Mouse (Mus musculus): ENCODE data around the gene Ftl1-ps1. TPM values are rescaled to one million over a fixed set of nuclear protein-coding genes. Genes with fewer than 3 reads are reported as not detected.

Ftl1-ps1 gene
- polyA plus RNA-seq, 2 experiments = 43.4 to 88.3 TPM

DNA sequence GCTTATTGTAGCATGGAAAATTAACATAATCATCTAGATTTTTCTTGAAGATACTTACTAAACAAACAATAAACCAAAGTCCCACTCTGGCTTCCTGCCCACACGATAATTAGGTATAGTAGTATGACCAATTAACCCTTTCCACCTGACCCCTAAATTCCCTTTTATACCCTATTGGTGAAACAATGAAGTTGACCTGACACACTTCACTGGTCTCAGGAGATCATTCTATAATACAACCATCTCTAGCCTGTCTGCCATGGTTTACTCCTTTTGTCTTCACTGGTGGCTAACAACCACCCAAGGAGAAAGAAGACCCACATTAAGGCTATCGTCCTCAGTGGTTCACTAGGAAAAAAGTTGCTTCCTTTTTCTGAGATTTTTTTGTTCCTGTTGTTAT lies 8.3 kb upstream of the Ftl1-ps1 start:
- Histone ChIP-seq H3K4me2 (ENCODE audit: low read depth) (no peak overlapping the region), H3K9me3 (ENCODE audit: control insufficient read depth, low read length) (no peaks in the 10 kb centered on the region), H3K27ac (no peak overlapping the region), H3K4me1 (replicated peaks; ENCODE audit: control insufficient read depth in 2 of 2, insufficient read depth in 2 of 2, low read length in 1 of 2) (no peaks in the 10 kb centered on the region), H3K36me3 (replicated peaks; ENCODE audit: control insufficient read depth, insufficient read depth, low read depth) (no peaks in the 10 kb centered on the region), H3K9ac (replicated peaks) (no peak overlapping the region), H3K27me3 (ENCODE audit: control insufficient read depth, insufficient read depth, low read length) (no peaks in the 10 kb centered on the region), H3K4me3 (ENCODE audit: insufficient read depth in 1 of 2, low read depth in 2 of 2, low read length in 2 of 2) (no peak overlapping the region)
- ATAC-seq (ENCODE audit: insufficient read depth) (no peak), DNase-seq (ENCODE audit: low read depth in 3 of 3, low spot score in 3 of 3) (no peak)
- WGBS (ENCODE audit: insufficient replicate concordance) = 52% methylated on average over 2 of the region's 2 CpGs
- TF ChIP-seq CTCF (IDR thresholded peaks at IDR 0.05; ENCODE audit: low read depth) = no peak
- TF ChIP-seq EP300 (IDR thresholded peaks at IDR 0.05; ENCODE audit: low read depth) = no peak

DNA sequence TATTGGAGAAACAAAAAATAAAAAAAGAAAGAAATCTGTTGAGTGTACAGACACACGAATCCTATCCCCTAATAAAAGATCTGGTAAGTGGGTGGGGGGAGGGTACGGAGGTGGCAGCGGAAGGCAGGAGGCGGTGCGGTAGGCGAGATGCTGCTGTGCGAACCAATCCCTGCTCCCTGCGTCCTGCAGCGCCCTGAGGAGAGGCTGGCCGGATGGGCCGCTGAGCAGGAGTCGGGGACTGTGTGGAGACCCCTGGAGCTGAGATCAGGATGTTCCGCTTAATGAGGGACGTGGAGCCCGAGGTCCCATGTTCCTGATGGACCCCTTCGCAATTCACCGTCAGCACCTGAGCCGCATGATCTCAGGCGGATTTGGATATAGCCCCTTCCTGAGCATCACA lies 40.4 kb downstream of the Ftl1-ps1 start:
- WGBS (ENCODE audit: insufficient replicate concordance) = 21% methylated on average over 19 of the region's 19 CpGs
- no peak overlapping the region for H3K4me2 ChIP-seq (ENCODE audit: low read depth)
- TF ChIP-seq EP300 (IDR thresholded peaks at IDR 0.05; ENCODE audit: low read depth) (no peak), CTCF (IDR thresholded peaks at IDR 0.05; ENCODE audit: low read depth) (no peak)
- no peaks in the 10 kb centered on the region; the same call in 1 of the 2 replicates for H3K9me3 ChIP-seq (ENCODE audit: control insufficient read depth, low read length)
- DNase-seq (ENCODE audit: low read depth in 3 of 3, low spot score in 3 of 3) = no peak
- no peaks in the 10 kb centered on the region for H3K4me1 ChIP-seq (replicated peaks; ENCODE audit: control insufficient read depth in 2 of 2, insufficient read depth in 2 of 2, low read length in 1 of 2)
- no peak overlapping the region for H3K4me3 ChIP-seq (ENCODE audit: insufficient read depth in 1 of 2, low read depth in 2 of 2, low read length in 2 of 2)
- H3K9ac ChIP-seq (replicated peaks) = no peak overlapping the region
- no peaks in the 10 kb centered on the region for H3K27me3 ChIP-seq (ENCODE audit: control insufficient read depth, insufficient read depth, low read length)
- no peak for ATAC-seq (ENCODE audit: insufficient read depth)
- H3K36me3 ChIP-seq (replicated peaks; ENCODE audit: control insufficient read depth, insufficient read depth, low read depth) = no peaks in the 10 kb centered on the region
- no peak overlapping the region for H3K27ac ChIP-seq

MicroRNAs encoded within 50 kb of the gene (microRNA counts, 519-probe panel; counts per million panel counts)
- 69.9 counts per million for microRNA mmu-miR-692

Small RNAs within 50 kb of the gene (microRNA-seq; reads per million reads assigned to microRNA genes)
- not detected for gene Mir692-3

Other genes starting within 250 kb of the Ftl1-ps1 start
- 8.7 and 10.4 TPM in 2 replicates for gene Exoc3, start 191.0 kb upstream of the Ftl1-ps1 start, polyA plus RNA-seq (2012; rRNA removed)
- gene Exoc3, start 191.0 kb upstream of the Ftl1-ps1 start, polyA plus RNA-seq (2014; fragmentation: Nextera tagmentation; extraction: Ambion mirVana) = 31.0 and 32.9 TPM in 2 replicates
- gene Ahrr, start 107.4 kb upstream of the Ftl1-ps1 start, polyA plus RNA-seq (2012; rRNA removed) = 0.05 and 0.08 TPM in 2 replicates
- gene Ahrr, start 107.4 kb upstream of the Ftl1-ps1 start, polyA plus RNA-seq (2014; fragmentation: Nextera tagmentation; extraction: Ambion mirVana) = 0.05 and 0.17 TPM in 2 replicates
- 49.8 and 56.0 TPM in 2 replicates for gene Pdcd6, start 82.1 kb upstream of the Ftl1-ps1 start, polyA plus RNA-seq (2012; rRNA removed)
- gene Pdcd6, start 82.1 kb upstream of the Ftl1-ps1 start, polyA plus RNA-seq (2014; fragmentation: Nextera tagmentation; extraction: Ambion mirVana) = 73.4 and 80.9 TPM in 2 replicates
- gene Sdha, start 49.4 kb upstream of the Ftl1-ps1 start, polyA plus RNA-seq (2012; rRNA removed) = 56.6 and 78.7 TPM in 2 replicates
- 118 and 130 TPM in 2 replicates for gene Sdha, start 49.4 kb upstream of the Ftl1-ps1 start, polyA plus RNA-seq (2014; fragmentation: Nextera tagmentation; extraction: Ambion mirVana)
- 2.1 and 4.4 TPM in 2 replicates for gene Ccdc127, start 49.4 kb upstream of the Ftl1-ps1 start, polyA plus RNA-seq (2012; rRNA removed)
- 16.2 and 16.7 TPM in 2 replicates for gene Ccdc127, start 49.4 kb upstream of the Ftl1-ps1 start, polyA plus RNA-seq (2014; fragmentation: Nextera tagmentation; extraction: Ambion mirVana)
- 0.01 and 0.02 TPM in 2 replicates for gene Lrrc14b, start 35.7 kb upstream of the Ftl1-ps1 start, polyA plus RNA-seq (2012; rRNA removed)
- gene Lrrc14b, start 35.7 kb upstream of the Ftl1-ps1 start, polyA plus RNA-seq (2014; fragmentation: Nextera tagmentation; extraction: Ambion mirVana) = not detected in 2 replicates
- gene Zfp72, start 8.9 kb upstream of the Ftl1-ps1 start, polyA plus RNA-seq (2012; rRNA removed) = 0.19 and 0.23 TPM in 2 replicates
- gene Zfp72, start 8.9 kb upstream of the Ftl1-ps1 start, polyA plus RNA-seq (2014; fragmentation: Nextera tagmentation; extraction: Ambion mirVana) = 0.87 and 0.88 TPM in 2 replicates
- gene Zfp825, start 94.3 kb downstream of the Ftl1-ps1 start, polyA plus RNA-seq (2012; rRNA removed) = 1.7 and 3.5 TPM in 2 replicates
- gene Zfp825, start 94.3 kb downstream of the Ftl1-ps1 start, polyA plus RNA-seq (2014; fragmentation: Nextera tagmentation; extraction: Ambion mirVana) = 7.8 and 8.0 TPM in 2 replicates
- 4.3 and 6.9 TPM in 2 replicates for gene Erap1, start 239.9 kb downstream of the Ftl1-ps1 start, polyA plus RNA-seq (2012; rRNA removed)
- gene Erap1, start 239.9 kb downstream of the Ftl1-ps1 start, polyA plus RNA-seq (2014; fragmentation: Nextera tagmentation; extraction: Ambion mirVana) = 17.6 and 21.6 TPM in 2 replicates